Mouse (Mus musculus) heart, postnatal 0 days (tissue): ENCODE data around the gene Tmem150a.

Experiments used
- CTCF ChIP-seq: IDR thresholded peaks from 2 replicates; pipeline ENCODE4 v1.5.1; 2016; ENCODE audit warnings: antibody characterized with exemption, control low read depth, low read depth
- EP300 ChIP-seq: IDR thresholded peaks from 2 replicates; pipeline ENCODE4 v1.6.1; 2016; ENCODE audit warnings: antibody characterized with exemption, low read depth

DNA sequence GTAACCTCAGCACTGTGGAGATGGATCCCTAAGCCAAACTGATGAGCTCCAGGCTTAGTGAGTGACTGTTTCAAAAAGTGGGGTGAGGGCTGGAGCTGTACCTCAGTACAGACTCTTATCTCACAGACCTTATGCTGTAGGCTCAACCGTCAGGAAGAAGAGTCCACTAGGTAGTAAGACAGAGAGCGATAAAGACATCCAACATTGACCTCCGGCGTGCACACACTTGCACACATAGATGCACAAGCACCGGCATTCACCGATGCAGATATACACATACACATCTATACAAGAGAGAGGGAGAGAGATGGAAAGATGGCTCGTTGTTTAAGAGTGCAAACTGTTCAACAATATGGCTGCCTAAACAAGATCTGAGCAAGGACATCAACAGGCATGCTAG lies 28.7 kb downstream of the Tmem150a start:
- TF ChIP-seq CTCF: no peak
- no peak for TF ChIP-seq EP300
